Mouse (Mus musculus): ENCODE measurements around the gene Tmem108.

Gene Tmem108

DNA sequence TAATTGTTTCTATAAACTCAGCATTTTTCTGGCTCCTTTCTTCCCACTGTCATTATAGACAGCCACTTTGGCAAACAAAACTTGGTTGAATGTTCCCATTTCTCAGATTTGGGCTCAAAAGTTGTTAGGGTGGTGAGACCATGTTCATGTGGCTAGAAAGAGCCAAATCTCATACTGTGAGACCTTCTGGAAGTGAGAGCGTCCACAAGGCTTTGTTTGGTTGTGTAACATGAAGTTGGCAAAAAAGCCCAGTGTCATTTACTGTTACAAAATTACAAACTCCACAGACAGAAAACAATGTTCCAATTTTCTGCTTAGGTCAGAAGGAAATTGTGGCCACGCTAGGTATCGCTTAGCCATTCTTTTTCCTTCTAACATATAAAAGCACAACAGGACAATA is 213.0 kb downstream of the Tmem108 start:
- no peak for DNase-seq (ENCODE audit: low read depth, low spot score)

DNA sequence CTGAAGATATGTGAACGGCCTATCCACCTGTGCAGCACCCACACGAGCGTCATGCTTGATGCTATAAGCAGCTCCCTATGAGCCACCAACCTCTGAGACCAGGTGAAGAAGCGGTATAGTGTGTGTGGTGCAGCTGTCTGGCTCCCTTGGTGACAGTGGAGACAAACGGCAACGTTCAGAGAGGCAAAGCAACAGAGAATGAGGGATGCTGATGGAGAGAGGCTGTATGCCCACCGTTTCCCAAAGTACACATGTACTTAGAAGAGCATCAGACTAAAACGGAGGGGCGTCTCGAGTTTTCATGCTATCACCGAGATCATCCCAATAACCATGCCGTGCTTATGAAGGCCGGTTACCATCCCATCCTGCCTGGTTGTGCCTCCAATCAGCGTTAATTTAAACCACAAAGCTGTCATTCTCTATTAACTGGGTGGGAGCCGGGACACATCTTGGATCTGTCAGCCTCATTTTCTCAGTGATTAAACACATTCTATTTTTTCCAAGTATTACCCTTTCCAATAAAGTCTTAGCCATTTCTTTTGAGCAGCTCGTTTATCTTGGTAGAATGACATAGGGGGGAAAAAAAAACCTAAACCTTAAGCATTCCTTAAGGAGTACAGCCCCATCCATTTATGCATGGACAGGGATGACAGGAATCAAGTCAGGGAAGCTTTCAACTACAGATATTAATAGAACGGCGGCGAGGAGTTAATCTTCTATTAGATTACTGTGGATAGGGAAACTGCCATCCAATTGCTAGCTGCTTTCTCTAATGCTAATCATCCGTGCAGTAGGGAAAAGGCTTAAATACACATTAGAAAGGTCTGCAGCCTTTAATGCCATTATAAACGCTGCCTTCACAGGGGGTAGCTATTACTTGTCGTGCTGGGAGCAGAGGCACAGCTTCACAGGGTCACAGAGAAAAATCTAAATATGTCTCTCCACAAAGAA is 214.7 kb downstream of the Tmem108 start:
- peak; percentile 33 for DNase-seq (ENCODE audit: low read depth, low spot score)

DNA sequence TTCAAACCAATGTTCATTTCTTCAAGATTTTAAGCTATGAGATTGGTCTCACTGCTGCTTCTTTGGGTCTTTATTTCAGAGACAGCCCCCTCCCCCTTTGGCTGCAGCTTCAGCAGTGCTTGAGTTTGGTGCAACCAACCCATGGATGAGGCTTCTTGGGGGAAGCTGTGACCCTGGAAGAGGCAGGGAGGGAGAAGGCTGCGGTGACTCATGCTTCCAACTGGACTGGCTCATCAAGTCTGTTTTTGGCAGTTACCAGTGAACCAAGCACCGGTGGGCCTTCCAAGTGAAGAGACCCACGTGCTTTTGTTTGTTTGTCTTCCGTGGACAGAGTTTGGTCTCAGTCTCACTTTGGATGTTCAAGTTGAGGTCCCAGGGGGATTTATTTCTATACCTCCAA is 215.9 kb downstream of the Tmem108 start:
- DNase-seq (ENCODE audit: low read depth, low spot score) = no peak

DNA sequence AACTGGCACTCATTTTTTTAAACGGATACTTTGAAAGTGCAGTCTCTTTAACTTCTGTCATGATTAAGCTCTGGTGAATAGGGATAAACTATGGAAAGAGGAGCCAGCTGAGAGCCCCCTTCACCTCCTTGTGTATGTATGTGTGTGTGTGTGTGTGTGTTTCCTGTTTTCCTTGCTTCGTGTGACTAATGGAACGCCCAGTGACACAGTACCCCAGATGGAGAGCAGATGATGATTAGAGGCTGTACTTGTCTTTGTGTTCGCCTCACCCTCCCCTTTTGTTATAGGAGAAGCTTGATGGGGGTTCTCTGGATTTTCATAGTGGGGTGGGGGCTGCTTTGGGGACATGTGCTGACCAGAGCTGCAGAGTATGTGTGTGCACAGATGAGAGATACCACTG is 216.4 kb downstream of the Tmem108 start:
- no peak for DNase-seq (ENCODE audit: low read depth, low spot score)

DNA sequence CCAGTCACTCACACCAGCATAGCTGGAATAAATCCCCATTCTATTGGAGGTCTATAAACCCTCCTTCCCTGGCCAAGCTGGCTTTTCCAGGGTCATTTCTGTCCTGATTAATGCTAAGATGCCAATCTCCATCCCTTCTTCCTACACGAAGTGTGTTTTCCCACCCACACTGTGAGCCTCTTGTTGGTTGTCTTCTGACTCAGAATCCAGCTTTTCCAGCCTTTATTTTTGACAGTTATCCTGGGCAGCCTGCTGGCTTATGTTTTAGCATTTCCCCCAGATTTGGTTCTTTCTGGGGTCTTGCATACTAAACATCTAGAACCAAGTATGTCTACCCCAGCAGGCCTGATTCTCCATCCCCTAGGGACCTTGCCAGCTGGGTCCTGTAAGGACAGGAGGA is 217.0 kb downstream of the Tmem108 start:
- DNase-seq (ENCODE audit: low read depth, low spot score) = no peak

DNA sequence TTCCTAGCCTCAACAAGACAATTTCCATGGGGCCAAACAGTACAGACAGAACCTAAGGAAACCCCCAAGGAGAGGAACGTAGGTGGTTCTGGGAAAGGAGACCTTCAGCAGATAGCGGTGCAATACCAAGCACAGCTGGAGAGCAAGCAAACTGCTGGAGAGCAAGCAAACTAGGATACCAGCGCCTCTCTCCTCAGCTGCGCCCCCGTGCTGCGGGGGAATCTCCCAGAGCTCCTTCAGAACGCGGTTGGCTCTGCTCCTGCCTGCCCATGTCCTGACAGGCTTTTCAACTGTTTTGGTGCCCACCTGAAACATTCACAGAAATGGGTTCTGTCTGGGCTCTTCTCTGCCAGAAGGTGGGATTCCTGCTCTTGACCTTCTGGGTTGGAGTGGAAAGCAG is 221.1 kb downstream of the Tmem108 start:
- no peak for DNase-seq (ENCODE audit: low read depth, low spot score)

DNA sequence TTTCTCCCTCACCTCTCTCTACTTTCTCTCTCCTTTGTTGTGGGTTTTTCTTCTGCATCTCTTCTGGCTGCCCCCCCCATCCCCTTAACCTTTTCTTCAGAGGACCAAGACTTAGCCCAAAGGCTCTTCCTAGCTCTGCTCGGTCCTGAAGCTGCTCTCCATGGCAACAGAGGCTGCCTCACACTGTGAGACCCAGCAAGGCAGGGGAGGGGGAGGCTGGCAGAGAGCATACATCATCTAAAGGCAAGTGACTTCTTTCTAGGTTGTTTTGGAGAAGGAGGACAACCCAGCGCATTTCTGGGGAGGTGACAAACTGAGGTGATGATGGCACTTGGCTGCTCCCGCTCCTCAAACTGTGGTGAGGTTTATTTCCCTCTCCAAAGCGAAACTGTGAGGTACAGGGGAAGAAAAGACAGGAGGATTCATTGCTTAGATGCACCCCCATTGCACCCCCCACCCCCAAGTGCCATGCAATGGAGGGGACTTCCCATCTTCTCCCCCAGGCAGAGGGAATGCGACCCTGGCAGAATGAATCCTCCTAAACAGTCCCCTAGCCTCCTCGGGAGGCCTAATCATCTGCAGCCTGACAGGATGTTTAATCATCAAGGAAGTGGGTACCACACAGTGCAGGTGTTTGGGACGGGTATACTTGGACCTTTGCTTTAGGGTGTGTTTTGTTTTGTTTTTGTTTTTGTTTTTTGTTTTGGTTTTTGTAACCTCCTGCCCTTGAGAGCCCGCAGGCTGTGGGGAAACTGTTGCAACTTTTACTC is 223.4 kb downstream of the Tmem108 start:
- DNase-seq (ENCODE audit: low read depth, low spot score) = no peak

DNA sequence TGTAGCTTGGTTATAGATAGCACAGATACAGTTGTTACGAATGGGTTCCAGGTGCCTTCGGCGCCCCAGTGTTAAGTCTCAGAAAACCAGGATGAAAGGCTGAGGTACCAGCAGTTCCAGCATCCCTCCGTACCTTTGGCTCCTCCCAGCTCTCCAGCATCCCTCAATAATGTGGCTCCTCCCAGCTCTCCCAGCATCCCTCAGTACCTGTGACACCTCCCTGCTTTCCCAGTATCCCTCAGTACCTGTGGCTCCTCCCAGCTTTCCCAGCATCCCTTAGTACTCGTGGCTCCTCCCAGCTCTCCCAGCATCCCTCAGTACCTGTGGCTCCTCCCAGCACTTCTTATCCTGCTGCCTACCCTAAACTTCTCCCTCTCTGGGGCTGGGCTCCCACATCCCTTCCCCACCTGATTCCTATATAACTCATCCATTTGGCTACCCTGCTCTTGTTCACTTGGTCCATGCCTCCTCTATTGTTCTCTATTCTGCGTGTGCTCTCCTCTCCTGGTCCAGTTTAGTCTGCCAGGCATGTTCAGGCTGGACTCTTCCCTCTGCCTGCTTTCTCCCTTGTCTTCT is 225.5 kb downstream of the Tmem108 start:
- no peak for DNase-seq (ENCODE audit: low read depth, low spot score)

DNA sequence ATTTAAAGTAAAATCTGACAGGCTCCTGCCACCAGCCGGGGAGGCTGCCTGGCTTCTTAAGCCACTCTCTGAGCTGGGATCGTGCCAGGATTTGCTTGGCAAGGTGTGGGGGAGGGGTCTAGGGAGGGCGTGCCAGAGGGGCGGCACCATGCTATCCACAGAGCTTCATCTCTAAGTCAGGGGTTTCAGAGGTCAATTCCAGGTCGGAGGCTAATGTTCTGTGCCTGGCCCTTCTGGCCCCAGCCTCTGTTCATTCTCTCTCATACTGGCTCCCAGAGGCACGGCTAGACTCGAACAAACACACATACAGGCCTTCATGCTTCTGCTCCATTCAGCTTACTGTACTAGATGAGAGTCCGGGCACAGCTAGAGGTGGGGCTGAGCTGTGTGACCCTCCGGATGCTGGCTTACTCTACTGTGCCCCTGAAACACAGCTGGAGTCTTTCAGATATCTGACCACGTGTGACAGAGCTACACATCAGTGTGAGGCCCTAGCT is 236.5 kb downstream of the Tmem108 start:
- peak; percentile 39 for DNase-seq (ENCODE audit: low read depth, low spot score)

DNA sequence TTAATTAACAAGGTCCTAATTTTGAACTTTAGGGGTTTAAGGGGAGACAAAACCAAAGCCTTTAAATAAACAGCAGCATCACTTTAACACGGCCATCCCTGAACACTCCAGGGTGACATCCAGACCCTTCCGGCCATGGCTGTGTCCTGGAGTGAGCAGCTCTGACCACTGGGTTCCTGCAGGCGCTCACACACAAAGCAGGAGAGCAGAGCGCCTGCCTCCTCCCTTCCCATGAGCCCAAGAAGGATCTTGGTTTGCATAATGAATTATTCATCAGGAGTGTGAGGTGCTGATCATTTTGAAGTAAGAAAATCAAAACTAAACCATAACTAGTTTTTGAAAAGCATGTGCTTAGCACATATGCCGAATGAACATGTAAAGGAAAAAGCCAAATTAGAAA is 237.0 kb downstream of the Tmem108 start:
- DNase-seq (ENCODE audit: low read depth, low spot score) = no peak

DNA sequence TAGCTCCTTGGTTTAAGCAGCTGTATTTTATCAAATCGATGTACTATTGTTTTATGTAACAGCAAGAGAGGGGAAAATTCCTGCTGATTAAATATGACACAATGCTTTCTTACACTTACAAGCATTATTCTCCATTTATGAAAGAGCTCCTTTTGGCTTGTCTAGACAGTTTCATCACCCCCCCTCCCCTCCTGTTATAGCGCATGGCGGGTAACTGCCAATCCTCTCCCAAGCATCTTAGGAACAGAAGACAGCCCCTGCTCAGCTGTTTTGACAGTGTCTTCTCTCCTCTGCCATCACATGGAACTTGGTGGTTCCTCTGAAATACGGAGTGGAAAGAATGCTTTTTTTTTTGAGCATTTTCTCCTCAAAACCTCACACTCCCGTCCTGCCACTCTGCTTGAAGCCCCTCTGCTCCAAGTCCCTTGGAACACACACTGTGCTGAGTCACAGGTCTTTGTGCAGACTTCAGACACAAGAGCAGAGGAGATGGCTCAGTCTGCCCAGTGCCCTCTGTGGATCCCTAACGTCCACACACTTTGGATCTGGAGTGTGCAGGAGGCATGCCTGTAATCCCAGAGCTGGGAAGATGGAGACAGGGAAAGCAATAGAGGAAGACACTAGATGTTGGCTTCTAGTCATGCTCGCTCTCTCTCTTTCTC is 237.8 kb downstream of the Tmem108 start:
- no peak for DNase-seq (ENCODE audit: low read depth, low spot score)

DNA sequence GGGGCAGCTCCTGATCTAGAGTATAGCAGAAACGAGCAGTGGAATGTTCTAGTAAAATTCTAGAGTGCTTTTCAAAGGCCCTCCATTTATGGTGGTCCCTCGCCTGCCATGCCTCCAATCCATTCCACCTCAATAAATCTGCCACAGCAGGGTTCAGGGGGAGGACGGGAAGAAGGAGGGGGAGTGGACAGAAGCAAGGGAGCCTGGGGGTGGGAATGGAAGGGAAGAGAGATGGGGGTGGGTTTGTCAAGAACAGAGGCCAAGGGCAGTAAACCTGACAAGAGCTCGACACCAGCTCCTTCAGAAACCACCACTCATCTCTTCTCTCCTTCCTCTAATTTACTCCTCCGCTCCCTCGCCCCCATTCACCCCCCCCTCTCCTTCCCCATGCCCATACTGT is 238.6 kb downstream of the Tmem108 start:
- DNase-seq (ENCODE audit: low read depth, low spot score) = no peak

DNA sequence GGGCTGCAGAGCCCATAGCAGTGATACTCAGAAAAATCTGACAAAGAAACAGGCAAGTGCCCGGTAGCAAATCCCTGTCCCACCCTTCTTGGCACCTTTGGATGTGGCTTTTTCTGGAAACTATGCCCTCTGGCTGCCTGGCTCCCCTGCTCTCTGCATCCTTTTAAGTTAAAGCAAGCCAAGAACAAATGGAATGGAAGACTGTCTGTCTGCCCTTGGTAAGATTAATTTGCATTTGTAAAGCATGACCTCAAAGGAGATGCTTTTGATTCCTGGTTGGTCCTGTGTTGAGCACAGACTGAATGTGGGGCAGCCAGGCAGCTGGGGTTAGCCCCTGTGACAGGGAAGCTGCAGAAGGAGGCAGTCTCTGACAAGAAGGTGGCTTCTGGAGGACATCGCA is 247.8 kb downstream of the Tmem108 start:
- DNase-seq (ENCODE audit: low read depth, low spot score) = no peak

DNA sequence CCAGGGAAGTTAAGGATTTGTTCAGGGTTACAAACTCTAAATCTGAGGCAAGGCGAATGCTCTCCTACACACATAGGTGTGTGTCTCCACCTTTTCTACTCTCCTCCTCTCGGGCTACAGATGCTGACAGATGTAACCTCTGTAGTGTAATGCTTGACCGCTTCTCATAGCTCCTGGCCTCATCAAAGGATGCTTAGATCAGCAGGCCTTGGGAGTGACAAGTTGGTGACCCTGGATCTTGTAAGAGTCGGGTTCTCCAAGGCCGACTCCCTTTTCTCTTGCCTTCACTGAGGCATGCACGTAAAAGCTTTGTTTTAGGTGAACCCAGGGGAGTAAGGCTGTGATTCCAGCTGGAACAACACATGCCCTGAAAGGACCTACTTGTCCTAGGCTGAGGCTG is 249.4 kb downstream of the Tmem108 start:
- DNase-seq (ENCODE audit: low read depth, low spot score) = no peak

DNA sequence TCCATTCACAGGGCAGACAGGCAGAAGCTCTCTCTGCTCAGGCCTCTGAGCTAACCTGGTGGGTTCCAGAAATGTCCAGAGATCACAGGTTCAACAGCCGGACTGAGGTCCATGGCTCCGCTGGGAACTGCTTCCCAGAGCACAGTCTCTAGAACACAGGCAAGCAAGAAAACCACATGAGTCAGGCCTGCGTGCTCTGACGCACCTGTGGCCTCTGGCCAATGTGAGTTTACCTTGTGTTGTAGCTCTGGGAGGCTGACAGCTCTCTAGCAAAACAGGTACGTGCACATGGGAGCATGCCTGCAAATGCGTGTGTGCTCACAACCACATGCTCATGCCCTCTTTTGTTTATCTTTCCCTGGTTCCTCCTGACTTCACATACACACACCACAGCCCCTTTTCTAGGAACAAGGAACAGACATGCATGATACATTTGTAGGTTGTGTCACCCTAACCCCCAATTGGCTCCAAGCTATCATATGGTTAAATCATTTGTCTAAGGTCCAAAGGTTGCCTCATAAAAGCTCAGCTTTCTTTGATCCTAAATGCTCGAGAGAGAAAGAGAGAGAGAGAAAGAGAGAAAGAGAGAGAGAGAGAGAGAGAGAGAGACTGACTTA is 254.6 kb downstream of the Tmem108 start:
- no peak for DNase-seq (ENCODE audit: low read depth, low spot score)

DNA sequence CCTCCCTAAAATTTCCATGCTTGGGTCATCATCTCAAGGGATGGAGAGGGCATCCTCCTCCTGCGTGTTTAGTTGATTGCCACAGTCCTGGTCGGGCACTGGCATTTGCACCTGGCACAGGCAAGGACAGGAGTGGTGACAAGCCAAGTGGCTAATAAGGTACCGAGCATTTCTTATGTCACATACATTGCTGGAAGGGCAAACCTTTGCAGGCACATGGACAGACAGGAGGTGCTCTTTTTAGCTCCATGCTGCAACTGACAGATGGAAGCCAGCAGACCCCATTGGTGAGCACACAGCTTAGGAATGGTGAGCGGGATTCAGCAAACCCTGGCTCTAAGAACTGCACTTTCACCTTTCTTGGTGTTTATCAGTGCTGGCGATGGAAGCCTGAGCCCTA is 256.6 kb downstream of the Tmem108 start:
- no peak for DNase-seq (ENCODE audit: low read depth, low spot score)

DNA sequence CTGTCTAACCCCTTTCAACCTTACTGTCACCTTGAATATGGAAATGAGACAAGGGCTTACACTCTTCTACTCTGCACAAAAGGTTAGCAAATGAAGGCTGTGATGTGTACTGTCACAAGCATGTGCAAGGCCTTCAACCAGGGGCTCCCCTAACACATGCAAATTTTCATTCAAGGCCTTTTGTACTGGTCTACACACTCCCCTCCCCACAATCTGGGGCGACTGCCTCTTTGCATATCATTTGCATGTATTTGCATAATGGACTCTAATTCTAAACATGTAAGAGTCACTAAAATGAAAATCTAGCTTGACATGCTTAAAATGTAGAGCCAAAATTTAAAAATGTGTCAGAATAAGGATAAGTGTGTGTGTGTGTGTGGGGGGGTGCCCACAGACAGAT is 257.0 kb downstream of the Tmem108 start:
- no peak for DNase-seq (ENCODE audit: low read depth, low spot score)

DNA sequence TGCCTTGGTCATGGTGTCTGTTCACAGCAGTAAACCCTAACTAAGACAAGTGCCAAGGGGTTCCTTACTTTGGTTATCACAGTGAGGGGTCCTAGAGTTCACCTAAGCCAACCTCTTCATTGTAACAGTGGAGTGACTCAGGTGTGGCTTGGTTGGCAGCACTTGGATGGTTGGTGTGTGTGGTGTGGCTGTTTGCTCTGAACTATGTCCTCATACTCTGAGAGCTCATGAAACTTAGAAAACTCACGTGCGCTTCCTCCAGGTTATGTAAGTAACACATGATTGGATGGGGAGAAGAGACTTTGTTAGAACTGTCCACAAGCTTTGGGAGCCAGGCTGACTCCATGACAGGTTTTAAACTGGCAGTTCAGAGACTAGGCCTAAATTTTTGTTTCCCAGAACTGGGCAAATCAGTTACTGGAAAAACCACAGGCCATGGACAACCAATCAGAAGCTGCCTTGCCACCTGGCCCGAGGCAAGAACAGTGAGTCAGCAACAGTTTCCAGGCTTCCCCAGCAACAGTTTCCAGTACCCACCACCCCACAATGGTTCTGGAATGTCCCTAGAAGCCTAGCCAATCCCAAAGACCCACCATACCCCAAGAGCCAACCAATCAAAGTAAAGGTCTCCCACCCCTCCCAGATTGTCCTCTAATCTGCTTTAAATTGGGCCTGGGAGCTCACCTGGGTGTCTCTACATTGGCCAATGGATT is 257.9 kb downstream of the Tmem108 start:
- no peak for DNase-seq (ENCODE audit: low read depth, low spot score)

DNA sequence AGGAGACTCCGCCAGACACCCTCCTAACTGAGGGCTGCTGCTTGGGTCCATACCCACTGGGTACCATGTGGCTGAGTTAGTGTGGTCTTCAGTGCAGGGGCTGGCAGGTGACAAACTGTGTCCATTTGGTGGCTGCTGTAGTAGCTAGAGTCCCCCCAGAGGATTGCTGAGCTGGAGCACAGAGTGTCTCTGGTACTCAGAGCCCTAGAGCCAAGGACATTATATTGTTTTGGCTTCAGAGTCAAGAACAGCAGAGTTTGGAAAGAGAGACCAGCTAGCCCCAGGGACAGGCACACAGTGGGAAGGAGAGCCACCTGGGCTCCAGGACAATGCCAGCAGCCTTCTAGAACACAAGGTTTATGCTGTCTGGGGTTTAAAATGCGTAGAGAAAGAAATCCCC is 259.0 kb downstream of the Tmem108 start:
- DNase-seq (ENCODE audit: low read depth, low spot score) = no peak

DNA sequence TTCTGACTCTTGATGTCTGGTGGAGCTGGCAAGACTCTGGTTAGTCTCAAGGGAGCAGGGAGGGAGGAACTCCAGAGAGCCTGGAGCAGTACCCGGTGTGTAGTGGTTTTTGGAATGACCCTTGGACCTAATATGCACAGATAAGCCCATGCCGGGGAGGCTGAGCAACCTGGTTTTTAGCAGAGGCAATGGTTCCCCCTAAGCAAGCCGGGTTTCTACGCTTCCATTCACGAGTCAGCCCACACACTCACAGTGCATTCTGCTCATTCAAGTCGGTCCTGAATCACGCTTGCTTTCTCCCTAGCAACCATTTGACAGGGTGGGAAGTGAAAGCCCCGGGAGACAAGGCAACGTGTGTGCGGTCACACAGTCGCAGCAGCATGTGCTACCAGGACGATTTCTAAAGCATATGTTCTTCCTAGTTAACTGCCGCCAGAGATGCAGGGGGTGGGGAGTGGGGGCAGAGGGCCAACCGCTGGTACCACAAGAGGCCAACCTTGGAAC is 259.7 kb downstream of the Tmem108 start:
- DNase-seq (ENCODE audit: low read depth, low spot score) = no peak

DNA sequence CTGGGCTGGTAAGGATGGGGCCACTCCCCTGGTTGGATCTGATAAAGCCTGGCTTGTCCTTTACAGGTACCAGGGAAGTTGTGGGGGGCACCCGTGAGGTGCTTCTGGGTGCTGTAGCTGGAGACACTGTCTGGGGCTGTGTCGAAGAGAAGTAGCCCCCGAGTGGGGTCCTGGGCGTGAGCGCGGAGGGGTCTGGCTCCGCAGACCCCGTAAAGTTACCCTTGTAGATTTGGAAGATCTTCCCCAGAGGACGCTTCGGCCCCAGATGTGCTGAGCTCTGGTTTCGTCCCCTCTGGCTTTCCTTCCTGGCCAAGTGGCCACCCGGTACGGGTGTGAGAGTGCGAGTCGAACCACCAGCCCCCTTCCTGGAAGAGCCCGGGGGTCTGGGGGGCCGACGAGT is 262.3 kb downstream of the Tmem108 start:
- DNase-seq (ENCODE audit: low read depth, low spot score) = no peak

Measured in retina, adult 2 months (tissue).